Mouse (Mus musculus): ENCODE measurements around the gene Myb.

DNA sequence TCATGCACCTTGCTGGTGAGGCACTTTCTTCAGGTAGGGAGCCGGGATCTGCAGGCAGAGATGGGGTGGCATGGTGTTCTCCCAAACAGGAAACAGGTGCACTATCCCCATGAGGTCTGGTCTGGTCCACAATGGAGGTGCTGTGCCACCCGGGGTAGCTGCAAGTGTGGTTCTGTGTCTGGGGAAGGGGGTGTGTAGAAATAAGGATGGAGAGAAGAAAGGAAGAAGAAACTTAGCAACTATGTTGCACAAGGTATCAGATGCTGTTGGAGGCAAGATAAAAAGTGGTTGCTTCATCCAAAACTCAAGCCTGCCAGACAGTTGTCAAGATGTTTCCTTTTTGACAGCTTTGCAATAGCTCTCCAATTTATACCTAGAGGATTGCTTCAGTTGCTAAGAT lies 14.5 kb downstream of the Myb start:
- TF ChIP-seq CTCF (IDR thresholded peaks at IDR 0.05; ENCODE audit: low read depth), result no peak
- no peak for TF ChIP-seq EP300 (optimal IDR thresholded peaks at IDR 0.05)
